Mouse (Mus musculus) bone marrow, adult 2 months (tissue): ENCODE data around the gene Zfp346.

Experiments used
- CTCF ChIP-seq: fragments of 200-500 bp; IDR thresholded peaks from 2 replicates; pipeline ENCODE4 v1.5.1; 2011; ENCODE audit warnings: low read length, control low read depth; ENCODE audit not compliant: control insufficient read depth, insufficient read depth
- POLR2A ChIP-seq: fragments of 200-500 bp; IDR thresholded peaks from 2 replicates; pipeline ENCODE4 v1.6.1; 2011; ENCODE audit warnings: low read depth, mild to moderate bottlenecking, control low read depth, low read length, borderline replicate concordance; ENCODE audit not compliant: control insufficient read depth

GRCm38 (mm10) chr13:55092588-55092987 is 12.5 kb upstream of the Zfp346 start:
- TF ChIP-seq POLR2A = no peak
- TF ChIP-seq CTCF = no peak
